Mouse (Mus musculus): Measurements from ENCODE around the gene 2810004N23Rik. TPM values are rescaled to one million over a fixed set of nuclear protein-coding genes. Genes with fewer than 3 reads are reported as not detected.

Gene 2810004N23Rik
- 10 to 100 TPM; 37.8 to 38.9 TPM for total RNA-seq (2021)
- long read RNA-seq, experiment 1, transcript 2810004N23Rik-201 (7 exons, 2,340 nt), result major isoform, 32 of 38 reads
- long read RNA-seq, experiment 1, partial matches to known transcripts, result 2 of 38 reads
- long read RNA-seq, experiment 1, other reads (novel, unspliced or antisense), result 3 of 38 reads
- long read RNA-seq, experiment 2, transcript 2810004N23Rik-201 (7 exons, 2,340 nt), result major isoform, 26 of 45 reads
- long read RNA-seq, experiment 2, partial matches to known transcripts, result 2 of 45 reads
- long read RNA-seq, experiment 2, other reads (novel, unspliced or antisense), result 14 of 45 reads

DNA sequence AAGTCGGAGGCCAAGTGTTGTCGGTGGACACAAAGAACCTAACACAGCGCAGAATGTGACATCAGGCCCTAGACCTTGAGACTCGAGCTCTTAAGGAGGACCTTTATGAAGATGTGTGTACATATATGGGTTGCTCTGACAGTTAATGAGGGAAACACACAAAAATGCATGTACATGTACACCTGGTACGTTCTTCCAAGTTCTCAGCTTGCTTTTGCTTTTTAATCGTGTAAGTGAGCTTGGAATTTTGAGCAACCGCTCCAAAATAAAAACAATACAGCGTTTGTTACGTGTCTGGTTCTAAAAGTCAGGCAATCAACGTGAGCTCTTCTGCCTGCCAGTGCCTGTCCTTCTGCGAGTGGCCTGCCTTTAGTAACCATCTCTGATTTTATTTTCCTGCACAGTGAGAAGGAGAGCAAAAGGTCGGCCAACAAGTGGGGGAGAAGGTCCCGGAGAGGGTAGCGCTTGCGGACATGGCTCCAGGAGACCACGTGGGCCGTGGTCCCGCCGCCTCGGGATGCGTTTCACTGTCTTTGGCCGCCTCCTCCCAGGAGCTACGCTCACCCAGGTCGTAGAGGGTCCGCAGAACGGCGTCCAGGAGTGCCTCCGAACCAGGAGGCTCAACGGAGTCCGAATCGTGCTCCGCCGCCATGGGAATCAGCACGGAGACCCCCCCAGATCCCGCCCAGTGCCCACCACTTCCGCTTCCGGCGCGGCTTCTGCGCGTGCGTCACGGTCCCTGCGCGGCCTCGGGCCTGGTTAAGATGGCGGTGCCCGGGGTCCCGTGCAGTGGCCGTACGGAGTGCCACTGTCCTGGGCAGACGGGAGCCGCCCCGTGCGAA lies at the start of gene 2810004N23Rik, which contains the start of gene Gnpat:
2810004N23Rik (minus strand) TSS at position 800 of the 842 bp plus-strand sequence.
Gnpat (plus strand) TSS at position 713 of the 842 bp plus-strand sequence.
- DNase-seq (ENCODE audit: low spot score in 2 of 2), result peak; percentile 90 to 93

DNA sequence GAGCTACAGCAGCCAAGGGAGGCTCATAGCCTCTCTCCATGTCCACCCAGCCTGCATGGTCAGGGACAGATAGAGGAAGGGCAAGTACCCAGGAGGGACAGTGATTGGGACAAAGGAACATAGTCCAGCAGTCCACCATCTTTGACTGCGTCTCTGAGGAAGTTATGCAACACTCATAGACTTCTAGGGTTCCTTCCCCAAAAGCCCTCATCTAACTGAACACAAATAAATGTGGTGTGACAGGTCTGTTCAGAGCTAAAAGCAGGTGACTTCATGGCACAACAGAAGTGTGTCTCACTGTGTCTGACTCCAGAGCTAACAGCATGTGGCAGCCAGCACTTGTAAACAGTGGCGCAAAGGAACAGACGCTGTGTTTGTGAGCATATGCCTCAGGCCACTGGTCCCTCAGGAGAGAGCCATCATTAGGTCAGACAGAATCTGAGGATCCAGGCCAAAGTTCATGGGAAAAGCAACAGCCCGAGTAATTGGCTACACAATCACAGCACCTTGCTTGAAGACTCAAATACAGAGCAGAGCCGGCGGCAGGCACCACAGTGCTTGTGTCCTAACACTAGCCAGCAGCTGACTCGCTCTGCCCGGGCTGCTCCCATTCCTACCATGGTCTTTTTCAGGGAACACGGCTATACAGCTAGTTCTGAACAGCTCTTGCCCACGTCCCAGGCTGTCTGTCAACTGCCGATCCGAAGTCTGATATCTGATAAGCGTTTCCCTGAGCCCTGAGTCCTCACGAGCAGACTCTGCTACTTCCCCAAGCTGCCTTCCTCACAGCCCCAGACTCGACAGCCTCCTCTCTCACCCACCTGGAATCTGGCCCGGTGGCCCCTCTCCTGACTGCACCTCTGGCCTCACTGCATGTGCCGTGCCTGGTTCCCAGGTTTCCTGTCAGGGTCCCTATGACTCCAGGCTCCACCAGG lies 49.3 kb upstream of the 2810004N23Rik start:
- DNase-seq (ENCODE audit: low spot score in 2 of 2), result no peak

DNA sequence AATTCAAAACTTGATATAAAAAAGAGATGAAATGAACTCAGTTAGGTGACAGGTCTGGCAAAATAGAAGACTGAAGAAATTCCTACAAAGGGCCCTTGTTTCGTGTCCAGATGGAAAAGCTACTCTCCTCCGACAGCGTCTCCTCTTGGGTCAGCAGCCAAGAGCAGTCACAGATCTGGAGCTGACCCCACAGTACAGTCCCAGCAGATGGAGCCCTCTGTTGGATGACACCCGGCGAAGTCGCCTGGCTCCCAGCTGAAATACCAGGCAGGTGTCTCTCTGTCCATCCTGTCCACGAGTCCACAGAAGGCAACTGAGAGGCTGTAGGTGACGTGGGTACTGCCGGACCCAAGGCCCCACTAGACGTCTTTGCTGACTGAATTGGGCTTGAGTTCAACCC lies 47.4 kb upstream of the 2810004N23Rik start:
- DNase-seq (ENCODE audit: low spot score in 2 of 2), result no peak

DNA sequence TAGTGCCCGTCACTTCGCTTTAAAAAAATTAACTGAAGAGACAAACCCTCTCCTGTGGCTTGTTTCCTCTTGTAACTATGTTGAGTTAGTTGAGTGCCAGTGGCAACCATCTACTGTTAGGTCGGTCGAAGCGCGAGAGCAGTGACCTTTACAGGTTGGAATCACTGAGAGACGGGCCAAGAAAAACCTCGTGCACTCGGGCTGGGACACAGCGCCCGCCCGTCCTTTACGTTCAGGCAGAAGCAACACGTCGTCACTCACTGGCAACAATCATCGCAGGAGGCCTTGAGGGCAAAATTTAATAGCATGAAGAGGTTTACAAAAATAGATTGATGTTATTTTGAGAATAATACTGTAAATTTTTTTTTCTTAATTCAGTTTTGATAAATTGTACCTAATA lies 47.0 kb upstream of the 2810004N23Rik start:
- no peak for DNase-seq (ENCODE audit: low spot score in 2 of 2)

DNA sequence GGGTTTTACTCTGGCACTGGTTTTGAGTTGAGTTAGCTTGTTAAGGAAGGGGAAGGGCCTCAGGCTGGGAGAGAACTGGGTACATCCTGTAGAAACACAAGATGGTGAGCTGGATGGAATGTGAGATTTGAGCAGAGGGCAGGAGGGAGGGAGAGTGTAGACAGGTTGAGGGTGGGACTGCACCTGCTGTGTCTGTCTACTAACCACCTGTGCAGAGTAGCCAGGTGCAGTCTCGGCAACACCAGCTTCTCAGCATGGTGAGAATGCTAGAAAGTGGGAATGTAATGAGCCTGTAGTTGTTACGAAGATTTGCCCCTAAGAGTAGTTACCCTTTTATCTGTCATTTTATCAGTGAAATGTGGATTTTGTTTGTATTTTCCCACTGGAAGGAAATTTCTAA lies 42.6 kb upstream of the 2810004N23Rik start:
- no peak for DNase-seq (ENCODE audit: low spot score in 2 of 2)

DNA sequence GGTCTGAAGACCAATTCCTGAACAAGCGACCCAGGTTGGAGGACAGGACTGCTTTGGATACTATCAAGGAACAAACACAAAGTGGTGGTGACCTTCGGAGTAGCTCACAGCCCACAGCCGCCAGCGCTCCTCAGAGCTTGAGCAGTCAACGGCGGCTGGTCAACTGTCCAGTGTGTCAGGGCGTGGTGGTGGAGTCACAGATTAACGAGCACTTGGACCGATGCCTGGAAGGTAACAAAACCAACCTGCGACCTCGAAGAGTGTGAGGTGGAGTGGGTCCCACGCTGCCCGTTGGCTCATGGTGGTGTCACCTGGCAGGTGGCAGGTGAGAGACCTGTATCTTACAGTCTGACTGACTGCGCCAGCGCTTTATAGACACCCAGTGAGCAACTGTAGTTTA lies 40.3 kb upstream of the 2810004N23Rik start:
- no peak for DNase-seq (ENCODE audit: low spot score in 2 of 2)

DNA sequence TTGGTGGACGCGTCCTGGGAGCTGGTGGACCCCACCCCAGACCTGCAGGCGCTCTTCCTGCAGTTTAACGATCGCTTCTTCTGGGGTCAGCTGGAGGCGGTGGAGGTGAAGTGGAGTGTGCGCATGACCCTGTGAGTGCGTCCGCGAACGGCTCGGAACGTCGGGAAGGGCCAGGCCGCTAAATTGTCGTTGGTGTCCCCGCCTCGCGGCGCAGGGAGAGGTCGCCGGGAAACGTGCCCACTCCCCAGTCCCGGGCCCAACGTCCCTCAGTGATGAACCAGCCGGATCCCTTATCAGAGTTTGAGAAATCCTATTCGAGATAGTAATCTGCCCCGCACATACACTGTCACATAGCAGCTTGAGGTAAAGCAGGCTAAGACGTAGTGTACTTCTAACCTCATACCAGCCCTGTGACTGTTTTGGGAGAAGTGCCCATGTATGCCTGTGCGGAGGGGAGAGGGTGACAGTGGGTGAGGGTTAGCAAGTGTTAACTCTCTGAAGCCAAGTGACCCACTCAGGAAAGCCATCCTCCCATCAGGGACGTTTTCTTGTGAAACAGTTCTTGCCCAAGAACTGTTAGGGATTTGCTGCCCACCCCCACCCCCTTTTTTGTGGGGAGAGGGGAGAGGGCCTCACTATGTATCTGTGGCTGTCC lies 35.5 kb upstream of the 2810004N23Rik start:
- DNase-seq (ENCODE audit: low spot score in 2 of 2), result peak in 1 of 2 experiments; percentile 18

DNA sequence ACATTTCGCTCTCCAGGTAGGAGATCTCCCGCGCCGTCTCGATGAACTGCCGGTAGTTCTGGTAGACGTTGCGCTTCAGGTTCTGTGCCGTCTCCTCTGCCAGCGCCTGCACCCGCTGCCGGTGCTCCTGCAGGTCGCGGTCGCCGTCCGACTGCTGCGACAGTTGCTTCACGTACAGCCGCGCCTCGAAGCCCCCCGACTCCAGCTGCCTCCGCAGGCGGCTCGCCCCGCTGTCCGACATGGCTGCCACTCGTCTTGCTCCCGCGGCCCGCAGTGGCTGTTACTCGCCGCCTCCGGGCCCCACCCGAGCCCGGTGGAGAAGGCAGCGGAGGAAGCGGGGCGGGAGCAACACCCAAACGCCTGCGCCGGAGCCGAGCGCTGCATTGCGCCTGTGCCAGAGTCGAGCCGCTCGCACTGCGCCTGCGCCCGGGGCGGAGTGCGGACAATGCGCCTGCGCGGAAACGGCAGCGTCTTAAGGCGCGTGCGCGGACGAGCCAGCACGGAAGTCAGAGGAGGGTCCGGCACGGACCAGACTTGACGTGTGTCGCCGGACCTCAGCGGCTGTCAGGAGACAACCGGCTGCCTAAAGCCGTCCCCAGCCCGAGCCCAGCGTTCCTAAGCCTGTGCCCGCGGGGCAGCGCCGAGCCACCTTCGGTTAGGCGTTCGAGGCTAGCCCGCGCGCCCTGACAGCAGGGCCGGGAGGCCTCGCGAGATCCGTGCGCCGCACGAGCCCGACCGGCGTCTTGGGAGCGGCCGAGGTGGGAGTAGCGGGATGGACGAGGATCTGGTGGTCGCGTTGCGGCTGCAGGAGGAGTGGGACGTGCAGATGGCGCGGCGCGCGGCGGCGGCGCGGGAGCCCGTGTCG lies 34.7 kb upstream of the 2810004N23Rik start, which contains the start of the genes Exoc8 and Sprtn:
Exoc8 (minus strand) TSS at position 320 of the 865 bp plus-strand sequence.
Sprtn (plus strand) TSS at position 501 of the 865 bp plus-strand sequence.
- DNase-seq (ENCODE audit: low spot score in 2 of 2), result peak; percentile 99

DNA sequence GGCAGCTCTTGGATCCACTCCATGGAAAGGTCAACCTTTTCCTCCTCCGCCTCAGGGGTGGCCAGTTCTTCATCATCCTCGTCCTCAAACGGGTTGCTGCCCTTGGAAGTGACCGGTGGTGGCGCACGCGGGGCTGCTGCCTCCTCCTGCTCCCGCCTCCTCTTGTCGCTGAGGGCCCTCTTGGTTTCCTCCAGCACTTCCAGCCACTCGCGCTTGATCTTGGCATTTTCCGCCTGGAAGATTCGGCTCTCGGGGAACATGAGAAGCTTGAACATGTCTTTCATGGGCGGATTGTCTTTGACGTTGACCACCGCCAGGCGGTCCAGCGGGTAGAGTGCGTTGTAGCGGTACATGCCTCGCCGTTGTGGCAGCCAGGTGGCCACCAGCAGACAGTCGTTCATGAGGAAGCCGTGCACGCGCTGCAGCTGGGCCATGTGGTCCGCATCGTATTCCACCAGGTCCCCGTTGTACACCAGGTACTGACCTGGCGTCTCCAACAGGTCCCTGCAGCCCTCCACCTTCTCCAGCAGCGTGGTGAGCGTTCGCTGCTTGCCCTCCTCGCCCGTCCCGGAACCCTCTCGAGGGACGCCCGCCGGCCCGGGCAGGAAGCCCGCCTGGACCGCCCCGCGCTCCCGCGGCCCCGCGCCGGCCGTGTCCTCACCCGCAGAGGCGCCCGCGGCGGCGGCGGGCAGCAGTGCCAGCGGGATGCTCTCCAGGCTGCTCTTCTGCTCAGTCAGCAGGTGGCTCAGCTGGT lies 33.9 kb upstream of the 2810004N23Rik start:
- peak; percentile 50 to 51 for DNase-seq (ENCODE audit: low spot score in 2 of 2)

DNA sequence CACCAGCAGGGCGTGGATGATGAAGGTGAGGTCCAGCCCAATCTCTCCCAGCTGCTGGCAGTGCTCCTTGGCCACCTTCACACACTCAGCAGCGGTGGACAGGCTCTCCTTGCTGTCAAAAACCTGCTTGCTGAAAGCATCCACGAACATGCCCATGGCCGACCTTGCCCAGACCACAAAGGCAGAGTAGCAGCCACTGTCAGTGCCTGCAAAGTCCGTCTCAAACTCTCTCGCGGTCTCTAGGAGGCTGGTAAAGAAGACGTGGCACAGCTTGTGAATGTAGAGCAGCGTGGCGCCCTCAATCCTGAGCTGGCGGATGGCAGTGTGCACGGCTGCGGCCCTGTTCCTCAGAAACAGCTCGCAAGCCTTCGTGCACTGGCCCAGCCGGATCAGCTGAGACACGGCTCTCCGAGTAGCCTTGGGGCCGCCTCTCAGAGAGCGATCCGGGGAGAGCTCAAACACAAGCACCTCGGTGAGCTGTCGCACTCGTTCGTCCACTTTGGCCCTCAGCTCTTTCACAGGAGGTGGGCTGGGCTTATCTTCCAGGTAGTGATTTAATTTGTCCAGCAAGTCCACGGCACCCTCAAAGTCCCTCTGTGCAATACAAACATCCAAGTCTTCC lies 33.2 kb upstream of the 2810004N23Rik start:
- DNase-seq (ENCODE audit: low spot score in 2 of 2), result no peak

DNA sequence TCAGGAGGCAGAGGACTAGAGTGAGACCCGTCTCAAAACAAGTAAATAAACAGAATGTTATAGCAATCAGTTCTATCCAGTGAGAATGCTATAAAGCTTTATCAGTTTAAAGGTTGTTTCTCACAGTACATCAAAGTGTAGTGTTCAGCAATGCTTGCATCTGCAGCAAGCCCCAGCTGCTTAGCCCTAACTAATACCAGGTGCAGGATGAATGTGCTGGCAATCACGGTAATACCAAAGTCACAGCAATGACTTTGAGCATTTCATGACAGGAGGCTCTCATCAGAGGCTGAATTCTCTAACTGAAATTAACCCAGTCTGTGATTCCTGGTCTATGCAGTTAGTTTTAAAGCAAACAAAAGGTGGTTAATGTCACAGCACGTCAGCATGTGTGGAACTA lies 29.7 kb upstream of the 2810004N23Rik start:
- no peak for DNase-seq (ENCODE audit: low spot score in 2 of 2)

DNA sequence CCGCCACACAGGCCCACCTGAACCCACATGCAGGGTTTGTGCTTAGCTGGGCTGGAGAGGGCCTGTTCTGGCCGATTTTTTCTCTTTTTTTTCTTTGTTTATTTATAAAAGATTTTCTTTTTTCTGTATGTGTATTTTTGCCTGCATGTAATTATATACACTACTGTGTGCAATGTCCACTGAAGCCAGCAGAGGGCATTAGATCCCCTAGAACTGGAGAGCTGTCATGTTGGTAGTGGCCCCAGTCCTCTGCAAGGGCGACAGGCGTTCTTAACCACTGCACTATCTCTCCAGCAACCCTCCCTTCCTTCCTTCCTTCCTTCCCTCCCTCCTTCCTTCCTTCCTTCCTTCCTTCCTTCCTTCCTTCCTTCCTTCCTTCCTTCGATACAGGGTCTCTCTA lies 25.5 kb upstream of the 2810004N23Rik start:
- no peak for DNase-seq (ENCODE audit: low spot score in 2 of 2)

DNA sequence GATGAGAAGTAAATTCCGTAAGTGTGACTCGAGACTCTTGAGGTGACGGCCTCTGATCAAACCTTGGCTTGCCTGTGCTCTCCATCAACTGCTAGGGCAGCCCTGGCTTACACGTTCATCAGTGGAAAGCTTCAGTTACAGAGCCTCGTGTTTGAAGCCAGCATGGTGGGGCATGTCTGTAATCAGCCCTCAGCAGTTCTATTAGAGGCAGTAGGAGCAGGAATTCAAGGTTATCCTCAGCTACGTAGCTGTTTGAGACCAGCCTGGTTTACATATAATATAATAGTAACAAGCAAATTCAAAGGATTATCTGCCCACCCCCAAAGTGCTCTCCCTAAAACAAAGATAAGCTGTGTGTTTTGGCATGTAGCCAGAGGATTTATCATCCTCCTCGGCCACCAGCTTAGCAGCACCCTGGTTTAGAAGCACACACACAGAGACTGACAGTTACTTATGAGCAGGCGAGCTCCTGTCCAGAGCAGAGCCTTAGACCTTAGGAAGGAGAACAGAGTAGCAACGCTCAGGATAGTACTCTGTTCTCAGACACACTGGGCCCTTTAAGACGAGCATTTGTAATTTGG lies 16.1 kb upstream of the 2810004N23Rik start:
- DNase-seq (ENCODE audit: low spot score in 2 of 2), result no peak

DNA sequence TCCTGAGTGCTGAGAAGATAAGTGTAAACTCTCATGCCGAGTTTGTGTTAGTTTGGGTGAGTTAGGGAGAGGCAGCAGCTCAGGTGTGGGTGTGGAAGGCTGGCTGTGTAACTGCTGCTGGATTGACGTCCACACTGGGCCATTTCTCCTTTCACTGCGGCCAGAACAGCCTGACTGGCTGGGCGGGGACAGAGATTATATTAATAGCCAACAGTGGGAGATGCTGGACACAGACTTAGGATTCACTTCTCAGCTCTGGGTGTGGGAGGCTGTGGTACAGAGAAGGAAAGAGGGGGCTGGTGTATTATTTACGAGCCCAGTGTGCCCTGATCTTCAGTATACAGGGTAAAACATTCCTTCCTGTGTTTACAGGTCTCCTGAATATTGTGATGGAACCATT lies 15.2 kb upstream of the 2810004N23Rik start:
- no peak for DNase-seq (ENCODE audit: low spot score in 2 of 2)

DNA sequence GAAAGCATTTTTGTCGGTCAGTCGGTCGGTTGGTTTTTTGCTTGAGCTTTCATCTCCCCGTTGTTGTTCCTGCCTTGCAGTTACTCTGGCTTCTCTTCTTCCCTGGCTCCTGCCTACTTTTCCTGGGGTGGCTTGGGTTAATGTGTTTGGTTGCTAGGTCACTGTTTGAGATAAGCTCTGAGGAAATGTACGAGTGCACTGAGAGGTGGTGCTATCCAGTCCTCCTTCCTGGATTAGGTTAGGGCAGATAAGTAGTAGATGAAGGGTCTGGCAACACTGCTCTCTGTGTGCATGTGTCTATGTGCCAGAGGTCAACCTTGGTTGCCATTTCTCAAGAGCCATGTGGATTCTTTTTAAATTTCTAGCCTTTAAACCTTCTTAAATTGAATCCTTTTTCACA lies 9.8 kb upstream of the 2810004N23Rik start:
- no peak for DNase-seq (ENCODE audit: low spot score in 2 of 2)

DNA sequence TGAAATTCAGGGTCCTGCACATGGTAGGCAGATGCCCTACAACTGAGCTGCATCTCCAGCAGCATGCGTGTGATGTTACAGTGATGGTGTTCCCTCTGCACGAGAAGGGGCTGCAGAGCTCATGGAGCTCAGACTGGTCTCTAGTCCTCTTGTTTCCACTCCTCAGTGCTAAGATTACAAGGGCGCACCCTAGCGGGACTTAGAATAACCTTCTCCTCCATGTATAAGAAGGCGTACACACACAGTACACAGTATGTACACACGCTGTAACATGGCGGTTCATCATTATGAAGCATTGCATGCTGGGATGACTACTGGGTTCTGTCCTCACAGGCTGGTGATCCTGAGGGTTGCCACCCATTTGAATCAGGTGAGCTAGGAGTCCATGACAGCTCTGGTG lies 9.2 kb upstream of the 2810004N23Rik start:
- no peak for DNase-seq (ENCODE audit: low spot score in 2 of 2)

DNA sequence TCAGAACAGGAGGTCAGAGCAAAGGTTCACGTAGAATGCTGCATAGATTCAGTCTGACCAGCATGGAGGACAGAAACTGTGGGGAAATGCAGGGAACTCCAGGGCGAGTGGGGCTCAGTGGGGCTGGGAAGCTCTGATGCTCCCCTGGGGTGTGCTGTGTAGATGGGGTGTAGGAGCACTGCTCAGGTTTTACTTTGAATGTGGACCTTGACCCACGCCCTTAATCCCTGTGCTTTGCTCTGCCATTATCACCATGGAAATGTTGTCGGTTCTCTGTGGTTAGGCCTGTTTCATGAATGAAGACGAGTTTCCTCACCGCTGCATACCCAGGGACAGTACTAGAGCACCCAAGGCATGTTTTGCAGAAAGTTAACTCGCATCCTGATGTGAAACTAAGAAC lies 8.6 kb upstream of the 2810004N23Rik start:
- DNase-seq (ENCODE audit: low spot score in 2 of 2), result no peak

DNA sequence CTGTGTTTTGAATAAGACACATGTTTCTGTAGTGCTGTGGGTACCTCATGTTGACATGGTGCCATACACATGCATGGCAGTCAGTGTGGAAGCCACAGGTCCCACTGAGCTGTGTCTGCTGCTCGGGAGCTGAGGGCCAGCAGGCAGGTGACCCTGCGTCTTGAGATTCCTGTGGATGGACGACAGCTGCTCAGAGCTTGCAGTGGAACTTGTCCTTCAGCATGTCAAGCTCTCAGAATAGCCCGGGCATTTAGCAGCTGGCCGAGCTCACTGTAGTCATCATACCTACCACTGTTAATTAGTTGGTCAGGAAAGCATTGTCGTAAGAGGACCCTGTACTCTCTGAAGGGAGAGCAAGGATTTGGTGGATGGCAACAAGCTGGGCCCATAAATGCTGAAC lies 6.8 kb upstream of the 2810004N23Rik start:
- no peak for DNase-seq (ENCODE audit: low spot score in 2 of 2)

All from adrenal gland, postnatal 4 days (tissue).